Mouse (Mus musculus): ENCODE results near the gene Nlrc3. TPM values are rescaled to one million over a fixed set of nuclear protein-coding genes. Genes with fewer than 3 reads are reported as not detected.

Gene Nlrc3
- total RNA-seq, 2 experiments from 2014 or later: 4.3 to 4.7 TPM

- DNase-seq (ENCODE audit: low spot score in 2 of 2): no peak
Measured at GRCm38 (mm10) chr16:3933536-3933935, 42.9 kb downstream of the Nlrc3 start.

DNA sequence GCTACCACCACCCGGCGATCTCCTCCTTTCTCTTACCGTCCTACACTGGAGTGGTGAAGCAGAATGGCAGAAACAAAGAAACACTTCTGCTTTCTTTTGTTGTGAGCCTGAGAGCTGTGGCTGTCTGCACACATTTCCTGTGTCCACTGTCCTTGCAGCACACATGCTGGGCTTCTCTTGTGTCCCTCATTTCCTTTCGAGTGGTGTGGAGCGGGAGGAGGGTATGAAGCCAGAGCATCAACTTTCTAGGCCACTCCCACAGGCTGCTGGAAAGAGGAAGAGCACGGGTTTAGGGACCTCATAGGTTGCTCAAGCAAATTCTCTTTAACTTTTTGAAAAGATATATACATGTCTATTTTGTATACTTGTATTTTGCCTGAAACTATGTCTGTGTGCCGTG, 47.3 kb downstream of the Nlrc3 start:
- DNase-seq (ENCODE audit: low spot score in 2 of 2): no peak

GRCm38 (mm10) chr16:3928582-3928981, 47.9 kb downstream of the Nlrc3 start:
- DNase-seq (ENCODE audit: low spot score in 2 of 2): no peak

- no peak for DNase-seq (ENCODE audit: low spot score in 2 of 2)
Measured at GRCm38 (mm10) chr16:3923966-3924365, 52.5 kb downstream of the Nlrc3 start.

GRCm38 (mm10) chr16:3923515-3923914, 52.9 kb downstream of the Nlrc3 start:
- DNase-seq (ENCODE audit: low spot score in 2 of 2): no peak

DNA sequence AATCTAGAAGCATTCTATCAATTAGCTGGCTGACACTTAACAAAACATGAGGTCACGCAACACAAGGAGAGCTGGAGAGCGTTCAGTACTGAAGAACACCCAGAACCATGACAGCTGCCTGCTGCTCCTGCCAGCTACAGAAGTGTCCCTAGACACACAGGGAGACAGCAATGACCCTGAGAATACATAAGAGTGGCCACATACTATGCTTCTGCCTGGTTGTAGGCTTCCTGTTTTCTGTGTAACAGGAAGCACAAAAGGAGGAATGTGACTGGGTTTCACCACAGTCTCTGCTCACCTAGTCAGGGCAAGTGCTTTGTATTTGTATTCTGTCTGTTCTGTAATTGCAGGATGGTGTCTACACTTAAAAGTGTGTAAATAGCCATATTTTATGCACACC, 55.7 kb downstream of the Nlrc3 start:
- DNase-seq (ENCODE audit: low spot score in 2 of 2): no peak

GRCm38 (mm10) chr16:3909118-3909517, 67.3 kb downstream of the Nlrc3 start:
- DNase-seq (ENCODE audit: low spot score in 2 of 2): no peak

- peak; percentile 65 to 85 for DNase-seq (ENCODE audit: low spot score in 2 of 2)
Measured at GRCm38 (mm10) chr16:3908537-3909111, 67.8 kb downstream of the Nlrc3 start, which contains the start of the genes 1700037C18Rik and Cluap1. 1700037C18Rik (minus strand) TSS chr16:3908689. Cluap1 (plus strand) TSS chr16:3908801.

DNA sequence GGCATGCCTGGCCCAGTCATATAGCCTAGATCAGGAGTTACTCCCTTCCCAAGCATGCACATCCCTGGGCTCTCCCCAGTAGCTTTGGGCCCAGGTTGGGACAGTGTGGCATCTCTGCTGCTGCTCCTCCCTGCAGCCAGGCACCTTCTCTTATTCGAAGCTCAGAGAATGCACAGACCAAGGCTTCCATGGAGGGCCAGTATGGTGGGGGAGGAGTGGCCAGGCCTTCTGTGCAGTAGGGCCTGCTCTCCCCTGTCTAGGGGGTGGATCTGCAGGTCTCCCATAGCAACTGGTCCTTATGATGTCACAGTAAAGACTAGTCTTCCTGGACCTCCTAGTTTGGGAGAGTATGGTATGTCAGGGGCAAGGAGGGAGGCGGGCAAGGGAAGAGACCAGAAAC, 69.0 kb downstream of the Nlrc3 start:
- no peak for DNase-seq (ENCODE audit: low spot score in 2 of 2)

DNA sequence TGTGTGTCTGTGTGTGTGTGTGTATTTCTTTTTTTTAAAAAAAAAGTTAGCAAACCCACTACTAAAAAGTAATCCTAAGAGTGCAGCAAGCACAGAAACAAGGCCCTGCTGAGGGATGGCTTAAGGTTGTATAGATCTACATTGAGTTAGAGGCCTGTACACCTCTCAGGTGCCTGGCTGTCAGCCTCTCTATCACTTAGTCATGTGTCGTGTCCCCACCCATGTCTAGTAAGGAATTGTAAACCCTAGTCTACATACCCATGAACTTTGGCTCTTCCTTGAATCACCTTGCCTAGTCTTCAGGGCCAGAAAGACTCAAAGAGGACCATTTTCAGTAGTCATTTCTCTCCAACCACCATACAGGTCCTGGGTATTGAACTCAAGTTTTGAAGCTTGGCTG, 79.9 kb downstream of the Nlrc3 start:
- DNase-seq (ENCODE audit: low spot score in 2 of 2): no peak

DNA sequence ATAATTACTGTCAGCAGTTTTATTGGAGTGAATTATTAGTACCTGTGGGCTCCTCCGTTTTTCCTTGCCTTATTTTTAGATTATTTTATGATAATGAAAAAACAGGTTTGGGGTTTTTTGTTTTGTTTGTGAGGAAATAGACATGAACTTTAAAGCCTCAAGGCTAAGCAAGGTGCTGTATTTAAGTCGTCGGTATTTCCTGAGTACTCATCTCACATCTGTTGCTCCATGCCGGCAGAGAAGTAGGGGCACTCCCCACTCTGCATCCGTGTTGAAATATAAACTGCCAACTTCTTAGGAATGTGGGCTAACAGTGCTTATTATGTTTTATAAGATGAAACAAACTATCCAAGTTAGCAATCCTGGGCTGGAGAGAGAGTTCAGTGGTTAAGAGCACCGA, 80.4 kb downstream of the Nlrc3 start:
- no peak for DNase-seq (ENCODE audit: low spot score in 2 of 2)

DNA sequence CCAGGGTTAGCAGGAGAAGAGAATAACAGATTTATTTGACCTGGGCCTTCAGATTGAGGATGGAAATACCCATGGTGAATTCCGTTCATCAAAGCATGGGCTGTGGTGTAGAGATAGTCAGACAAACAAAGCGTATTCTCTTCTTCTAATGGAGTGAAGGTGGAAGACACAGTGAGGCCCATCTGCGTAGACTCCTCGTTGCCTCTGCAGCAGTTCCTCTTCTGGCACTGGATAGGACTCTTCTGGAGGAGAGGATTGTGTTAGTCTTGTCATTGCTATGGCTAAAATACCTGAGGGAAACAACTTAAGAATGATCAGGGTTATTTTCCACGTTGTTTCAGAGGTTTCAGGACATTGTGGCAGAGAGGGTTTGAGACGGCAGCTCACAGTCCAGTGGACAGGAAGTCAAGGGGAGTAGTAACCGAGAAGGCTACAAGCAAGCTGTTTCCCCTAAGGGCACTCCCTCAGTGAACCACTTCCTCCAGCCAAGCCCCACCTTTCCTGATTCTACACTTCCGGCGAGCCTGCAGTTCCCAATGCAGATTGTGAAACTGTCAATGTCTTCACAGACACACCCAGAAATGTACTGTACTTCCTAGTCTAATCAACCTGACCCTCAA, 81.1 kb downstream of the Nlrc3 start:
- DNase-seq (ENCODE audit: low spot score in 2 of 2): no peak

Small RNAs within 50 kb of the gene (microRNA-seq; reads per million reads assigned to microRNA genes)
- gene Gm23493: not detected

Other genes starting within 250 kb of the Nlrc3 start
- 10 to 100 TPM; 33.0 to 33.8 TPM for gene Zfp263, start 232.5 kb downstream of the Nlrc3 start, total RNA-seq (2021)
- gene Olfr15, start 145.8 kb downstream of the Nlrc3 start, total RNA-seq (2021): not detected
- gene Zfp174, start 129.4 kb downstream of the Nlrc3 start, total RNA-seq (2021): 10 to 100 TPM; 24.7 to 27.1 TPM
- 10 to 100 TPM; 71.6 to 77.2 TPM for gene Naa60, start 104.3 kb downstream of the Nlrc3 start, total RNA-seq (2021)
- gene Zfp597, start 92.1 kb downstream of the Nlrc3 start, total RNA-seq (2021): 10 to 100 TPM; 19.4 to 24.5 TPM
- 1 to 10 TPM; 1.0 to 1.5 TPM for gene Gm20695, start 92.0 kb downstream of the Nlrc3 start, total RNA-seq (2021)
- gene 1700037C18Rik, start 67.9 kb downstream of the Nlrc3 start, total RNA-seq (2021): 1 to 10 TPM; 4.7 to 4.8 TPM
- gene Cluap1, start 67.8 kb downstream of the Nlrc3 start, total RNA-seq (2021): 10 to 100 TPM; 24.5 to 25.3 TPM
- 10 to 100 TPM; 28.0 to 31.0 TPM for gene Slx4, start 27.1 kb upstream of the Nlrc3 start, total RNA-seq (2021)
- gene Dnase1, start 60.3 kb upstream of the Nlrc3 start, total RNA-seq (2021): under 1 TPM in 1 of 2 experiments, not detected in 1; 0.39 TPM
- gene Trap1, start 101.2 kb upstream of the Nlrc3 start, total RNA-seq (2021): 100 to 1,000 TPM; 156 to 159 TPM
- 10 to 100 TPM; 69.6 to 80.3 TPM for gene Crebbp, start 237.4 kb upstream of the Nlrc3 start, total RNA-seq (2021)

All from adrenal gland, postnatal 4 days (tissue).